ENCODE assay signal across 16 mouse cellular contexts in genomic region chr14:11132637-11133474, GRCm38 (mm10). TPM values are rescaled to one million over a fixed set of nuclear protein-coding genes. Genes with fewer than 3 reads are reported as not detected.
DNase-seq lines count a peak whose midpoint lies in the region; ATAC-seq and TF ChIP-seq lines count a peak whose summit lies in the region.
"Had no signal": no experiment of that assay in that cellular context is flagged by ENCODE, and none has a peak within 500 bp of the region (broad histone marks: within the 10 kb centered on the region; RNA-seq: fewer than 3 reads in every experiment).

No protein-coding gene starts in this region.

- no peak for TF ChIP-seq CTCF in forebrain, postnatal 0 days (IDR thresholded peaks at IDR 0.05; ENCODE audit: low read depth)

- H3K9ac ChIP-seq in forebrain, embryonic 15.5 days (replicated peaks): no peak overlapping the region
- H3K9ac ChIP-seq in forebrain, embryonic 11.5 days (ENCODE audit: low read length): no peak overlapping the region
- no peak overlapping the region for H3K9ac ChIP-seq in kidney, embryonic 16.5 days (replicated peaks; ENCODE audit: low read length)
- H3K9ac ChIP-seq in forebrain, postnatal 0 days: no peak overlapping the region
- H3K9ac ChIP-seq: heart, embryonic 15.5 days; liver, embryonic 13.5 days; neural tube, embryonic 13.5 days had no signal

- no peaks in the 10 kb centered on the region for H3K9me3 ChIP-seq in forebrain, embryonic 15.5 days
- H3K9me3 ChIP-seq in forebrain, embryonic 11.5 days (ENCODE audit: control insufficient read depth, low read length): no peaks in the 10 kb centered on the region
- peaks cover 3% of the 10 kb centered on the region; the same call in 1 of the 2 replicates for H3K9me3 ChIP-seq in kidney, embryonic 16.5 days (ENCODE audit: low read length)
- no peaks in the 10 kb centered on the region for H3K9me3 ChIP-seq in forebrain, postnatal 0 days (ENCODE audit: low read length)
- H3K9me3 ChIP-seq: heart, embryonic 15.5 days; liver, embryonic 13.5 days; neural tube, embryonic 13.5 days had no signal

- no peak overlapping the region for H3K4me2 ChIP-seq in forebrain, embryonic 15.5 days (replicated peaks)
- no peak overlapping the region for H3K4me2 ChIP-seq in forebrain, embryonic 11.5 days (ENCODE audit: low read depth, low read length, severe bottlenecking)
- no peak overlapping the region for H3K4me2 ChIP-seq in kidney, embryonic 16.5 days (replicated peaks; ENCODE audit: low read depth, low read length)
- no peak overlapping the region for H3K4me2 ChIP-seq in forebrain, postnatal 0 days (ENCODE audit: low read depth)
- H3K4me2 ChIP-seq: heart, embryonic 15.5 days; liver, embryonic 13.5 days; neural tube, embryonic 13.5 days had no signal

- H3K4me3 ChIP-seq in forebrain, embryonic 15.5 days: no peak overlapping the region
- H3K4me3 ChIP-seq in forebrain, embryonic 11.5 days (ENCODE audit: low read depth, low read length): no peak overlapping the region
- no peak overlapping the region for H3K4me3 ChIP-seq in kidney, embryonic 16.5 days (ENCODE audit: low read length)
- H3K4me3 ChIP-seq in forebrain, postnatal 0 days (ENCODE audit: low read depth, low read length): no peak overlapping the region
- H3K4me3 ChIP-seq: heart, embryonic 15.5 days; liver, embryonic 13.5 days; neural tube, embryonic 13.5 days had no signal

- H3K27me3 ChIP-seq in forebrain, embryonic 15.5 days: no peaks in the 10 kb centered on the region
- no peaks in the 10 kb centered on the region for H3K27me3 ChIP-seq in forebrain, embryonic 11.5 days (ENCODE audit: control insufficient read depth, insufficient read depth, low read length)
- H3K27me3 ChIP-seq in kidney, embryonic 16.5 days (ENCODE audit: insufficient read depth, low read length): no peaks in the 10 kb centered on the region
- no peaks in the 10 kb centered on the region for H3K27me3 ChIP-seq in forebrain, postnatal 0 days (ENCODE audit: insufficient read depth, low read length)
- H3K27me3 ChIP-seq: heart, embryonic 15.5 days; liver, embryonic 13.5 days; neural tube, embryonic 13.5 days; Patski had no signal

- peak; percentile 61 for ATAC-seq in forebrain, embryonic 15.5 days (replicated peaks)
- no peak for ATAC-seq in forebrain, embryonic 11.5 days (replicated peaks; ENCODE audit: low FRiP score)
- ATAC-seq in kidney, embryonic 16.5 days (ENCODE audit: low FRiP score, low TSS enrichment): no peak
- ATAC-seq in forebrain, postnatal 0 days: peak; percentile 50; the same call in 1 of the 2 replicates
- ATAC-seq: Patski had no signal

- peaks cover 18% of the 10 kb centered on the region for H3K4me1 ChIP-seq in forebrain, embryonic 15.5 days
- no peaks in the 10 kb centered on the region for H3K4me1 ChIP-seq in forebrain, embryonic 11.5 days (replicated peaks; ENCODE audit: control insufficient read depth, insufficient read depth, low read length)
- H3K4me1 ChIP-seq in kidney, embryonic 16.5 days (ENCODE audit: insufficient read depth, low read length): no peaks in the 10 kb centered on the region
- H3K4me1 ChIP-seq in forebrain, postnatal 0 days (ENCODE audit: insufficient read depth): 0 out of 2 replicates have a peak, but pooled peaks cover 3% of the 10 kb centered on the region
- H3K4me1 ChIP-seq: heart, embryonic 15.5 days; liver, embryonic 13.5 days; neural tube, embryonic 13.5 days had no signal

- H3K27ac ChIP-seq in forebrain, embryonic 15.5 days (replicated peaks): peak overlapping the region; percentile 44; the same call in 1 of the 2 replicates
- H3K27ac ChIP-seq in forebrain, embryonic 11.5 days (ENCODE audit: low read depth, low read length): no peak overlapping the region
- H3K27ac ChIP-seq in kidney, embryonic 16.5 days (ENCODE audit: low read length): no peak overlapping the region
- H3K27ac ChIP-seq in forebrain, postnatal 0 days (ENCODE audit: low read depth, low read length): no peak overlapping the region
- H3K27ac ChIP-seq: heart, embryonic 15.5 days; liver, embryonic 13.5 days; neural tube, embryonic 13.5 days had no signal

- no peaks in the 10 kb centered on the region for H3K36me3 ChIP-seq in forebrain, embryonic 15.5 days
- H3K36me3 ChIP-seq in forebrain, embryonic 11.5 days (ENCODE audit: control insufficient read depth, insufficient read depth, low read length): no peaks in the 10 kb centered on the region
- no peaks in the 10 kb centered on the region for H3K36me3 ChIP-seq in kidney, embryonic 16.5 days (ENCODE audit: insufficient read depth, low read length)
- no peaks in the 10 kb centered on the region for H3K36me3 ChIP-seq in forebrain, postnatal 0 days (ENCODE audit: insufficient read depth)
- H3K36me3 ChIP-seq: heart, embryonic 15.5 days; liver, embryonic 13.5 days; neural tube, embryonic 13.5 days had no signal

- DNase-seq in forebrain, embryonic 11.5 days (ENCODE audit: low spot score): no peak
- peak; percentile 12 for DNase-seq in kidney, postnatal 10 days
- peak; percentile 2 to 12 for DNase-seq in cerebellum, adult 18-20 months
- peak; percentile 56 for DNase-seq in forebrain, postnatal 0 days
- no peak for DNase-seq in left cerebral cortex, adult 8-10 months (ENCODE audit: low spot score in 2 of 2)
- DNase-seq in gastrocnemius, postnatal 25 days: no peak
- DNase-seq: B cell, adult 2 months; heart, adult 11 months; liver, embryonic 13.5 days; thymus, adult 18-20 months had no signal

- 66% methylated on average over 6 of the region's 6 CpGs for WGBS in forebrain, embryonic 15.5 days
- WGBS in forebrain, embryonic 11.5 days: 89% methylated on average over 6 of the region's 6 CpGs
- WGBS in kidney, embryonic 16.5 days: 85% methylated on average over 6 of the region's 6 CpGs
- WGBS in forebrain, postnatal 0 days: 54% methylated on average over 6 of the region's 6 CpGs

RNA-seq across cellular contexts. Expression of gene Fhit, which starts 29.0 kb away (rescaled TPM):
- polyA plus RNA-seq in forebrain, embryonic 15.5 days (2015; fragmentation: Nextera tagmentation; extraction: Ambion mirVana): 5.0 and 6.1 TPM in 2 replicates
- 2.2 and 2.3 TPM in 2 replicates for polyA plus RNA-seq in forebrain, embryonic 11.5 days (2014; fragmentation: Nextera tagmentation; extraction: Ambion mirVana)
- 6.4 and 6.7 TPM in 2 replicates for polyA plus RNA-seq in kidney, embryonic 16.5 days (2015; fragmentation: Nextera tagmentation; extraction: Ambion mirVana)
- total RNA-seq in forebrain, postnatal 0 days (2014; rRNA removed): 5.2 and 8.0 TPM in 2 replicates
- polyA plus RNA-seq in forebrain, postnatal 0 days (2015; fragmentation: Nextera tagmentation; extraction: Ambion mirVana): 8.9 and 12.8 TPM in 2 replicates
- total RNA-seq in left cerebral cortex, adult 8-10 months (2022): 1 to 10 TPM; 4.6 to 9.3 (median 6.3) TPM
- 1 to 10 TPM; 1.7 to 2.0 TPM for total RNA-seq in gastrocnemius, postnatal 25 days (2021)
- total RNA-seq: monocyte, adult 5-6 weeks had no signal

Comparison
In these comparisons a context has a peak if more than half of its experiments do, and no peak if none do; other contexts are left out.
1. ATAC-seq: peak in forebrain, embryonic 15.5 days (single experiment) and forebrain, postnatal 0 days (single experiment); none in forebrain, embryonic 11.5 days (single experiment) and kidney, embryonic 16.5 days (single experiment).
2. DNase-seq: peak in kidney, postnatal 10 days (single experiment), cerebellum, adult 18-20 months (2 of 2) and forebrain, postnatal 0 days (single experiment); none in forebrain, embryonic 11.5 days (single experiment), left cerebral cortex, adult 8-10 months (0 of 2) and gastrocnemius, postnatal 25 days (single experiment).